Mouse (Mus musculus): ENCODE measurements around the gene 3110082J24Rik. TPM values are rescaled to one million over a fixed set of nuclear protein-coding genes. Genes with fewer than 3 reads are reported as not detected.
A peak's percentile ranks its signal among the peaks of the same experiment; 100 is the strongest.

The 3110082J24Rik gene
- not detected in 2 replicates for total RNA-seq (2017)

- no peak for ATAC-seq (replicated peaks in 1 of 2; ENCODE audit: insufficient read depth in 1 of 2, low FRiP score in 2 of 2, low TSS enrichment in 1 of 2, low read depth in 1 of 2, poor library complexity in 2 of 2, severe bottlenecking in 2 of 2)
These were observed at the start of gene 3110082J24Rik for GRCm38 (mm10) chr5:30105668-30106300. 3110082J24Rik (minus strand) TSS chr5:30106086.

GRCm38 (mm10) chr5:30155395-30155792 lies 49.5 kb upstream of the 3110082J24Rik start:
- peak in 1 of 2 experiments; percentile 16; a peak in 3 of 4 replicates for ATAC-seq (replicated peaks in 1 of 2; ENCODE audit: insufficient read depth in 1 of 2, low FRiP score in 2 of 2, low TSS enrichment in 1 of 2, low read depth in 1 of 2, poor library complexity in 2 of 2, severe bottlenecking in 2 of 2)

GRCm38 (mm10) chr5:30154474-30155394 lies 48.8 kb upstream of the 3110082J24Rik start, which contains the start of the genes Hadha and Hadhb:
Hadha (minus strand) TSS chr5:30155162.
Hadhb (plus strand) TSS chr5:30155248.
- ATAC-seq (replicated peaks in 1 of 2; ENCODE audit: insufficient read depth in 1 of 2, low FRiP score in 2 of 2, low TSS enrichment in 1 of 2, low read depth in 1 of 2, poor library complexity in 2 of 2, severe bottlenecking in 2 of 2), result peak; percentile 90 to 91

- no peak for ATAC-seq (replicated peaks in 1 of 2; ENCODE audit: insufficient read depth in 1 of 2, low FRiP score in 2 of 2, low TSS enrichment in 1 of 2, low read depth in 1 of 2, poor library complexity in 2 of 2, severe bottlenecking in 2 of 2)
These were observed 48.1 kb upstream of the 3110082J24Rik start for GRCm38 (mm10) chr5:30154013-30154412.

- ATAC-seq (replicated peaks in 1 of 2; ENCODE audit: insufficient read depth in 1 of 2, low FRiP score in 2 of 2, low TSS enrichment in 1 of 2, low read depth in 1 of 2, poor library complexity in 2 of 2, severe bottlenecking in 2 of 2), result no peak
These were observed 47.3 kb upstream of the 3110082J24Rik start for GRCm38 (mm10) chr5:30153222-30153621.

GRCm38 (mm10) chr5:30152413-30152812 lies 46.5 kb upstream of the 3110082J24Rik start:
- no peak for ATAC-seq (replicated peaks in 1 of 2; ENCODE audit: insufficient read depth in 1 of 2, low FRiP score in 2 of 2, low TSS enrichment in 1 of 2, low read depth in 1 of 2, poor library complexity in 2 of 2, severe bottlenecking in 2 of 2)

- ATAC-seq (replicated peaks in 1 of 2; ENCODE audit: insufficient read depth in 1 of 2, low FRiP score in 2 of 2, low TSS enrichment in 1 of 2, low read depth in 1 of 2, poor library complexity in 2 of 2, severe bottlenecking in 2 of 2), result no peak
These were observed 46.1 kb upstream of the 3110082J24Rik start for GRCm38 (mm10) chr5:30152007-30152406.

DNA sequence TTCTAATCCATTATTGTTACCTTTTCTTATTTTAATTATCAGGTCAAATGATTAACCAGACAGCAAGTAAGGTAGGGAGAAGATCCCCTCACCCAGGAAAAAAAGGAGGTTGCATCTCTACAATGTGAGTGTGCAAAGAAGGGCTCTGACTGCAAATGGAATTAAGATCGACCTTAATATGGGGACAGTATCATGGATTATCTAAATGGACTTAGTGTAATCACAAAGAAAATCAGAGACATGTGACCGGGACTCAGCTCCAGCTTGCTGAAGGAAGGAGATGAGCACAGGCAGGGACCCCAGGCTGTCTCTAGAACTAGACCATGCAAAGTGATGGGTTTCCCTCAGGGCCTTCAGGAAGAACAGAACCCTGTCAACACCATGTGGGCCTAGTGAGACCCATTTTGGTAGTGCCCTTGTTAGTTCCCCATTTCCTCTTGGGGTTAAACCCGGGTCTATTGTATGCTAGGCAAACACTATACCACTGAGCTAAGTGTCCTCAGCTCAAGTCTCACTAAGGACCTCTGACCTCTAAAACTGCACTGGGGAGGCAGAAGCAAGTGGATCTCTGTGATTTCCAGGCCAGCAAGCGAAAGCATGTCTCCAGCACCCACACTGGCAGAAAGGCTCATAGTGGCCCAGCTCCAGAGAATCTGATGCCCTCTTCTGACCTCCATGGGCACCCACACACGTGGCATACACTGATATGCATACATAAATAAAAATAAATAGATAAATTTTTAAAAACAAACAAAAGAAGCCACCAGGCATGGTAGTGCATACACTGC lies 42.4 kb upstream of the 3110082J24Rik start:
- no peak for ATAC-seq (replicated peaks in 1 of 2; ENCODE audit: insufficient read depth in 1 of 2, low FRiP score in 2 of 2, low TSS enrichment in 1 of 2, low read depth in 1 of 2, poor library complexity in 2 of 2, severe bottlenecking in 2 of 2)

DNA sequence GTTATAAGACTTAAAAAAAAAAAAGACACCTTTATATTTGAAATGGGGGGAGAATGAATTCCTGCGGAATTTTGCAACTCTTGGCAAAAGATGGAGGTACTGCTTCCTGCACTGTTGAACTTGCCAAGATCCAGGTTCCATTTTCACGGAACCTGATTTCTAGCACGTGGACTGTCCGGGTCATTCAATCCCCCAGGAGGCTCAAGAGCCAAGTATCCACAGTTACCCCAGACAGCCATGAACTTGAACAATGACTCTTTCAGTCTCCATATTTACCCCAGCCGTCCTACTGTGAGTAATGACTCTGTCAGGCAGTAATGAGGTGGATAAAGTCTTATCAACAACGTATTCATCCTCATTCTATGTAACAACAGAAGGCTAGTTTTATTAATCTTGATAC lies 40.6 kb upstream of the 3110082J24Rik start:
- no peak for ATAC-seq (replicated peaks in 1 of 2; ENCODE audit: insufficient read depth in 1 of 2, low FRiP score in 2 of 2, low TSS enrichment in 1 of 2, low read depth in 1 of 2, poor library complexity in 2 of 2, severe bottlenecking in 2 of 2)

- no peak for ATAC-seq (replicated peaks in 1 of 2; ENCODE audit: insufficient read depth in 1 of 2, low FRiP score in 2 of 2, low TSS enrichment in 1 of 2, low read depth in 1 of 2, poor library complexity in 2 of 2, severe bottlenecking in 2 of 2)
These were observed 32.3 kb upstream of the 3110082J24Rik start for GRCm38 (mm10) chr5:30138193-30138592.

DNA sequence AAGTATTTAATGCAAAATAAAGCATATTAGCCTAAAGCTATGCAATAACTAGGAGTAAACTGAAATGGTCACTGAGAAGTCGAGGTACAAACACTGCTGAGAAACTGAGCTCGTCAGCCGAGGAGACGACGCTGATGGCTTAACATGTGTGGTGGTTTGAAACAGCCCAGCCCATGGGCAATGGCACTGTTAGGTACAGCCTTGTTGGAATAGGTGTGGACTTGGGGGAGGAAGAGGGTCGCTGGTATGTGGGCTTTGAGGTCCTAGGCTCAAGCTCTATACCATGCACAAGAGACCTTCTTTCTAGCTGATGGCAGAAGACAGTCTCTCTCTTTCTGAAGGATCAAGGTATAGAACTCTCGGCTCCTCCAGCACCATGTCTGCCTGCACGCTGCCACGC lies 31.4 kb upstream of the 3110082J24Rik start:
- no peak for ATAC-seq (replicated peaks in 1 of 2; ENCODE audit: insufficient read depth in 1 of 2, low FRiP score in 2 of 2, low TSS enrichment in 1 of 2, low read depth in 1 of 2, poor library complexity in 2 of 2, severe bottlenecking in 2 of 2)

GRCm38 (mm10) chr5:30135711-30136231 lies 29.9 kb upstream of the 3110082J24Rik start:
- no peak for ATAC-seq (replicated peaks in 1 of 2; ENCODE audit: insufficient read depth in 1 of 2, low FRiP score in 2 of 2, low TSS enrichment in 1 of 2, low read depth in 1 of 2, poor library complexity in 2 of 2, severe bottlenecking in 2 of 2)

DNA sequence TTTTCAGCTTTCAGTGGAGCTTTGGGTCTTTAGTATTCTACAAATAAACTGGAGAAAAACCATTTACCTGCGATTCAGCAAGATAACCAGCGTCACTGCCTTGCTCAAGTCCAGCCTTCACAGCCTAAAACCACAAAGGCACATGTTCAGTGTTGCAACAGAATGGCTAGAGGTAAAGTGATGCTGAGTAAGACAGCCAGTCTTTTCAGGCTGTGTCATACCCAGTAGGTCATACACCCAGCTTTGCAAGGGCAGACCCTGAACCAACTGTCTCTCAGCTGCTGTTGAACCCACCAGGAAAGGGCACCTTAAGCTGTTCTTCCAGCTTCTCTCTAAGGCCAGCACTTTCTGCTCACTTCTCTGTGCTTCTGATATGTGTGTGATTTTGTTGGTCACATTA lies 26.3 kb upstream of the 3110082J24Rik start:
- ATAC-seq (replicated peaks in 1 of 2; ENCODE audit: insufficient read depth in 1 of 2, low FRiP score in 2 of 2, low TSS enrichment in 1 of 2, low read depth in 1 of 2, poor library complexity in 2 of 2, severe bottlenecking in 2 of 2), result no peak

- ATAC-seq (replicated peaks in 1 of 2; ENCODE audit: insufficient read depth in 1 of 2, low FRiP score in 2 of 2, low TSS enrichment in 1 of 2, low read depth in 1 of 2, poor library complexity in 2 of 2, severe bottlenecking in 2 of 2), result no peak
These were observed 25.4 kb upstream of the 3110082J24Rik start for GRCm38 (mm10) chr5:30131246-30131645.

- ATAC-seq (replicated peaks in 1 of 2; ENCODE audit: insufficient read depth in 1 of 2, low FRiP score in 2 of 2, low TSS enrichment in 1 of 2, low read depth in 1 of 2, poor library complexity in 2 of 2, severe bottlenecking in 2 of 2), result no peak
These were observed 22.8 kb upstream of the 3110082J24Rik start for GRCm38 (mm10) chr5:30128680-30129079.

GRCm38 (mm10) chr5:30127921-30128597 lies 22.2 kb upstream of the 3110082J24Rik start:
- no peak for ATAC-seq (replicated peaks in 1 of 2; ENCODE audit: insufficient read depth in 1 of 2, low FRiP score in 2 of 2, low TSS enrichment in 1 of 2, low read depth in 1 of 2, poor library complexity in 2 of 2, severe bottlenecking in 2 of 2)

- ATAC-seq (replicated peaks in 1 of 2; ENCODE audit: insufficient read depth in 1 of 2, low FRiP score in 2 of 2, low TSS enrichment in 1 of 2, low read depth in 1 of 2, poor library complexity in 2 of 2, severe bottlenecking in 2 of 2), result no peak
These were observed 20.9 kb upstream of the 3110082J24Rik start for GRCm38 (mm10) chr5:30126756-30127155.
